14 mouse cellular contexts compared by ENCODE assay signal in genomic region chr17:14247931-14248330, GRCm38 (mm10). TPM values are rescaled to one million over a fixed set of nuclear protein-coding genes. Genes with fewer than 3 reads are reported as not detected.
DNase-seq lines count a peak whose midpoint lies in the region; ATAC-seq and TF ChIP-seq lines count a peak whose summit lies in the region.
"Had no signal": no experiment of that assay in that cellular context is flagged by ENCODE, and none has a peak within 500 bp of the region (broad histone marks: within the 10 kb centered on the region; RNA-seq: fewer than 3 reads in every experiment).

No protein-coding gene starts in this region.

- no peaks in the 10 kb centered on the region for H3K9me3 ChIP-seq in forebrain, postnatal 0 days (ENCODE audit: low read length)
- no peaks in the 10 kb centered on the region for H3K9me3 ChIP-seq in forebrain, embryonic 10.5 days
- H3K9me3 ChIP-seq in midbrain, embryonic 16.5 days (replicated peaks; ENCODE audit: control insufficient read depth, low read length, poor library complexity, severe bottlenecking) = no peaks in the 10 kb centered on the region
- H3K9me3 ChIP-seq: embryonic facial prominence, embryonic 15.5 days; heart, embryonic 15.5 days; liver, embryonic 15.5 days had no signal

- peak; percentile 39 for DNase-seq in forebrain, postnatal 0 days
- DNase-seq in forebrain, embryonic 10.5 days (ENCODE audit: extremely low spot score, low spot score) = no peak
- peak; percentile 84 to 90 for DNase-seq in frontal cortex, postnatal 36 days (ENCODE audit: low spot score in 2 of 2)
- DNase-seq in left cerebral cortex, adult 8-10 months (ENCODE audit: low spot score in 2 of 2) = peak; percentile 34 to 91
- DNase-seq in right cerebral cortex, postnatal 4 days = peak; percentile 13
- DNase-seq in spleen, adult 12 weeks (ENCODE audit: low spot score) = no peak
- DNase-seq in B cell, adult 2 months = no peak
- DNase-seq: gastrocnemius, postnatal 10 days; retina, postnatal 1 day had no signal

- 70% methylated on average over 8 of the region's 8 CpGs for WGBS in forebrain, postnatal 0 days
- WGBS in forebrain, embryonic 10.5 days = 94% methylated on average over 8 of the region's 8 CpGs
- 84% methylated on average over 8 of the region's 8 CpGs for WGBS in midbrain, embryonic 16.5 days

- H3K4me3 ChIP-seq in forebrain, postnatal 0 days (ENCODE audit: low read depth, low read length) = no peak overlapping the region
- H3K4me3 ChIP-seq in forebrain, embryonic 10.5 days = no peak overlapping the region
- no peak overlapping the region for H3K4me3 ChIP-seq in midbrain, embryonic 16.5 days (ENCODE audit: low read depth, low read length)
- H3K4me3 ChIP-seq: embryonic facial prominence, embryonic 15.5 days; heart, embryonic 15.5 days; liver, embryonic 15.5 days had no signal

- no peaks in the 10 kb centered on the region for H3K27me3 ChIP-seq in forebrain, postnatal 0 days (ENCODE audit: insufficient read depth, low read length)
- no peaks in the 10 kb centered on the region for H3K27me3 ChIP-seq in forebrain, embryonic 10.5 days (ENCODE audit: poor library complexity, severe bottlenecking)
- H3K27me3 ChIP-seq in midbrain, embryonic 16.5 days (ENCODE audit: control insufficient read depth, insufficient read depth, low read depth, low read length) = no peaks in the 10 kb centered on the region
- H3K27me3 ChIP-seq: embryonic facial prominence, embryonic 15.5 days had no signal

- H3K36me3 ChIP-seq in forebrain, postnatal 0 days (ENCODE audit: insufficient read depth) = no peaks in the 10 kb centered on the region
- no peaks in the 10 kb centered on the region for H3K36me3 ChIP-seq in forebrain, embryonic 10.5 days (replicated peaks)
- no peaks in the 10 kb centered on the region for H3K36me3 ChIP-seq in midbrain, embryonic 16.5 days (ENCODE audit: control insufficient read depth, insufficient read depth, low read length)
- H3K36me3 ChIP-seq: embryonic facial prominence, embryonic 15.5 days; heart, embryonic 15.5 days; liver, embryonic 15.5 days had no signal

- peak; percentile 75 for ATAC-seq in forebrain, postnatal 0 days
- no peak for ATAC-seq in midbrain, embryonic 16.5 days

- no peak for TF ChIP-seq CTCF in forebrain, postnatal 0 days (IDR thresholded peaks at IDR 0.05; ENCODE audit: low read depth)

- no peak overlapping the region for H3K9ac ChIP-seq in forebrain, postnatal 0 days
- no peak overlapping the region for H3K9ac ChIP-seq in midbrain, embryonic 16.5 days (ENCODE audit: low read depth, low read length)
- H3K9ac ChIP-seq: embryonic facial prominence, embryonic 15.5 days; heart, embryonic 15.5 days; liver, embryonic 15.5 days had no signal

- H3K27ac ChIP-seq in forebrain, postnatal 0 days (ENCODE audit: low read depth, low read length) = no peak overlapping the region
- H3K27ac ChIP-seq in forebrain, embryonic 10.5 days = no peak overlapping the region
- H3K27ac ChIP-seq in midbrain, embryonic 16.5 days (ENCODE audit: low read length) = no peak overlapping the region
- H3K27ac ChIP-seq: embryonic facial prominence, embryonic 15.5 days; heart, embryonic 15.5 days; liver, embryonic 15.5 days had no signal

- H3K4me2 ChIP-seq in forebrain, postnatal 0 days (ENCODE audit: low read depth) = no peak overlapping the region
- no peak overlapping the region for H3K4me2 ChIP-seq in midbrain, embryonic 16.5 days (ENCODE audit: low read length)
- H3K4me2 ChIP-seq: embryonic facial prominence, embryonic 15.5 days; heart, embryonic 15.5 days; liver, embryonic 15.5 days had no signal

- no peaks in the 10 kb centered on the region for H3K4me1 ChIP-seq in forebrain, postnatal 0 days (ENCODE audit: insufficient read depth)
- H3K4me1 ChIP-seq in forebrain, embryonic 10.5 days = no peaks in the 10 kb centered on the region
- no peaks in the 10 kb centered on the region for H3K4me1 ChIP-seq in midbrain, embryonic 16.5 days (ENCODE audit: control insufficient read depth, insufficient read depth, low read length)

RNA-seq across cellular contexts. Expression of gene Smoc2, which starts 31.4 kb away (rescaled TPM):
- 4.8 and 5.8 TPM in 2 replicates for total RNA-seq in forebrain, postnatal 0 days (2014; rRNA removed)
- 4.4 and 4.7 TPM in 2 replicates for polyA plus RNA-seq in forebrain, postnatal 0 days (2015; fragmentation: Nextera tagmentation; extraction: Ambion mirVana)
- polyA plus RNA-seq in forebrain, embryonic 10.5 days (2016; fragmentation: Nextera tagmentation; extraction: Ambion mirVana) = 3.0 and 3.8 TPM in 2 replicates
- 10 to 100 TPM; 11.1 to 12.6 (median 11.9) TPM for total RNA-seq in left cerebral cortex, adult 8-10 months (2022)
- 2.5 and 3.0 TPM in 2 replicates for polyA plus RNA-seq in midbrain, embryonic 16.5 days (2015; fragmentation: Nextera tagmentation; extraction: Ambion mirVana)
- total RNA-seq: megakaryocyte progenitor cell, adult 5-6 weeks had no signal

RNA-seq across cellular contexts. Expression of gene Dact2, which starts 43.8 kb away (rescaled TPM):
- 10.8 and 19.4 TPM in 2 replicates for total RNA-seq in forebrain, postnatal 0 days (2014; rRNA removed)
- 1.2 and 2.1 TPM in 2 replicates for polyA plus RNA-seq in forebrain, postnatal 0 days (2015; fragmentation: Nextera tagmentation; extraction: Ambion mirVana)
- 0.33 and 0.52 TPM in 2 replicates for polyA plus RNA-seq in forebrain, embryonic 10.5 days (2016; fragmentation: Nextera tagmentation; extraction: Ambion mirVana)
- 10 to 100 TPM; 76.6 to 98.0 (median 87.1) TPM for total RNA-seq in left cerebral cortex, adult 8-10 months (2022)
- polyA plus RNA-seq in midbrain, embryonic 16.5 days (2015; fragmentation: Nextera tagmentation; extraction: Ambion mirVana) = 2.0 and 2.1 TPM in 2 replicates
- total RNA-seq: megakaryocyte progenitor cell, adult 5-6 weeks had no signal

Comparison
In these comparisons a context has a peak if more than half of its experiments do, and no peak if none do; other contexts are left out.
1. DNase-seq: peak in forebrain, postnatal 0 days (single experiment), frontal cortex, postnatal 36 days (2 of 2), left cerebral cortex, adult 8-10 months (2 of 2) and right cerebral cortex, postnatal 4 days (single experiment); none in forebrain, embryonic 10.5 days (single experiment), spleen, adult 12 weeks (single experiment) and B cell, adult 2 months (0 of 2).